Mouse (Mus musculus): Measurements from ENCODE around the gene Gtpbp2.

GRCm38 (mm10) chr17:46119641-46120040, 41.2 kb upstream of the Gtpbp2 start:
- TF ChIP-seq USF1 (IDR thresholded peaks at IDR 0.05; ENCODE audit: low read depth) (no peak), CTCF (IDR thresholded peaks at IDR 0.05; ENCODE audit: control insufficient read depth, insufficient read depth, insufficient read length) (no peak), MAX (IDR thresholded peaks at IDR 0.05) (no peak), MYOD1 (IDR thresholded peaks at IDR 0.05; ENCODE audit: control insufficient read depth, insufficient read length, low read depth) (no peak), CEBPB (IDR thresholded peaks at IDR 0.05; ENCODE audit: low read depth) (no peak), FOSL1 (IDR thresholded peaks at IDR 0.05; ENCODE audit: insufficient read depth, low read length, poor library complexity, severe bottlenecking) (no peak), MYOG (IDR thresholded peaks at IDR 0.05; ENCODE audit: control insufficient read depth, extremely low read depth, insufficient read length) (no peak)

All from C2C12 (cell line).